ENCODE assay signal across 5 mouse cellular contexts in genomic region chr5:75283841-75284240, GRCm38 (mm10).
"Had no signal": no experiment of that assay in that cellular context is flagged by ENCODE, and none has a peak within 500 bp of the region (broad histone marks: within the 10 kb centered on the region; RNA-seq: fewer than 3 reads in every experiment).

No protein-coding gene starts in this region.

- DNase-seq: kidney, adult 8-10 months; kidney, postnatal 25 days; layer of hippocampus, postnatal 36 days; lung, adult 18-20 months; retina, postnatal 1 day had no signal
